Mouse (Mus musculus): ENCODE results near the gene Arpp19. TPM values are rescaled to one million over a fixed set of nuclear protein-coding genes. Genes with fewer than 3 reads are reported as not detected.

Arpp19 gene
- polyA plus RNA-seq (2014; fragmentation: Nextera tagmentation; extraction: Ambion mirVana): 367 and 386 TPM in 2 replicates

DNA sequence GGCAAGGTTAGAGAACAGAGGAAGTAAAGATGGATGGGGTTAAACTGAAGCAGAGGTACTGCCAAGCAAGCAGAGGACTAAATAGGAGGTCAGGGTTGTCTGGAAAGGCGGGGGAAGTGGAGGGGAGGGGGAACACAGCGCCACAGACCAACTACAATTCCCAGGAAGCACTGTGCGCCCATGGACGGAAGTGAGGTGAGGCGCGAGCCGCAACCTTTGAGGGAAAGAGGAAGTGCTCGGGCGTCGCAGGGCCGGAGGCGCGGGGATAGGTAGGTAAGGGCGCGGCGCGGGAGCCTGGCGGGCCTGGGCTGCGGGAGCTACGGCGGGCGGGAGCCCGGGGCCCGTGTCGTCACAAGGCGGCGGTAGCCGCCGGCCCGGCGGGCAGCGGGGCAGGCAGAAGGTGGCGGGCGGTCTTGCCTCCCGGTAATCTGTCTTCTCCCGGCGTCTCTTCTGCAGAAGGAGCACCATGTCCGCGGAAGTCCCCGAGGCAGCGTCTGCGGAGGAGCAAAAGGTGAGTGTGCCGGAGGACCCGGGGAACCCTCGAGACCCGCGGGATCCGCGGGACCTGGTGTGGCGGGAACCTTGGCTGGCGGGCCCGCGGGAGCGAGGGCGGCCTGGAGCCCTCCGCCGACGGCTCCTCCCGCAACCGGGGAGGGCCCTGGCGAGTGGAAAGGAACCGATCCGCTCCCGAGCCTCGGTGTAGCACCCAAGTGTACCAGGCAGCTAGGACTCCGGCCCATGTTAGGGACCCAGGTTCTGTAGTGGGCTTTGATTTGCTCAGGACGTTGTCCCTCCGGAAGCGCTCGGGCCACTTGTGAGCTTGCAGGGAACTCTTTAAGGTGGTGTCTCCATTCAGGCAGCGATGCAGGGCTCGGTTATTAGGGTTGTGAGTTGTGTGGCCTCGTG is at the start of gene Arpp19:
Arpp19 (plus strand) TSS at position 164 of the 906 bp plus-strand sequence.
- Histone ChIP-seq H3K4me2 (ENCODE audit: low read depth, low read length) (peak within 1 kb of the TSS; percentile 49), H3K4me1 (ENCODE audit: control insufficient read depth, insufficient read depth, low read length) (no peaks in the 10 kb centered on the region), H3K27ac (replicated peaks; ENCODE audit: low read depth, low read length) (peak within 1 kb of the TSS; percentile 47), H3K4me3 (ENCODE audit: low read depth, low read length) (peak within 1 kb of the TSS; percentile 96), H3K9ac (replicated peaks; ENCODE audit: low read length) (peak within 1 kb of the TSS; percentile 93), H3K36me3 (replicated peaks; ENCODE audit: control insufficient read depth, insufficient read depth, low read depth, low read length) (no peaks in the 10 kb centered on the region), H3K9me3 (replicated peaks; ENCODE audit: control insufficient read depth, low read length) (no peaks in the 10 kb centered on the region), H3K27me3 (ENCODE audit: control insufficient read depth, insufficient read depth, low read length) (no peaks in the 10 kb centered on the region)
- ATAC-seq (replicated peaks; ENCODE audit: insufficient number of reproducible peaks, low FRiP score, low TSS enrichment, low read depth): peak; percentile 94
- DNase-seq (ENCODE audit: low spot score): peak; percentile 94
- WGBS: under 1% methylated on average over 70 of the region's 73 CpGs

DNA sequence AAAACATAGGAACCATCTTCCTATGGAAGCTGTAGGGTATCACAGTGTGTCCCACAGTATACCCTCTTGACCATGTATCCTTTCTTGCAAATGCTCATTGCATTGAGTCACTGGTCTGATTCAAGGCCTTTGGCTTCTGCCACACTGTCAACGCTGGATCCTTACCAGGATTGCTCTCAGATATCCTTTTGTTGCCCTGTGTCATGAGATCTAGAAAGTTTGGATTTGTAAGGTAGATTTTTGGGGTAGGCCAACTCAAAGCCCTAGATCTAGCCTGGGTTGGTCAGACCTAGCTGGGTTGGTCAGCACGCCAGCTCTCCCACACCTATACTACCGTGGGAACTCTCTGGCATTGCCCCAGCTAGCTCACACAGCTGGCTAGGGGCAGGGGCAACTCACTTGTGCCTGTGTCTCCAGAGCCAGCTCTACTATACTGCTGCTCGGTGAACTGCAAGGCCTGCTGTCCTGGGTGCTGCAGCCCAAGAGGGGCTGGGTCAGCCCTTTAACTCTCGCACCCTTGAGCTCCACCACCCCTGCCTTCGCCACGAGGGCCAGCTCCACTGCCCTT is 48.4 kb upstream of the Arpp19 start:
- Histone ChIP-seq H3K27me3 (ENCODE audit: control insufficient read depth, insufficient read depth, low read length) (no peaks in the 10 kb centered on the region), H3K36me3 (replicated peaks; ENCODE audit: control insufficient read depth, insufficient read depth, low read depth, low read length) (no peaks in the 10 kb centered on the region), H3K4me3 (ENCODE audit: low read depth, low read length) (no peak overlapping the region), H3K4me1 (ENCODE audit: control insufficient read depth, insufficient read depth, low read length) (no peaks in the 10 kb centered on the region; the same call in 1 of the 2 replicates), H3K9me3 (replicated peaks; ENCODE audit: control insufficient read depth, low read length) (no peaks in the 10 kb centered on the region), H3K4me2 (ENCODE audit: low read depth, low read length) (no peak overlapping the region), H3K9ac (replicated peaks; ENCODE audit: low read length) (no peak overlapping the region), H3K27ac (replicated peaks; ENCODE audit: low read depth, low read length) (no peak overlapping the region)
- ATAC-seq (replicated peaks; ENCODE audit: insufficient number of reproducible peaks, low FRiP score, low TSS enrichment, low read depth) (peak; percentile 48; the same call in 1 of the 2 replicates), DNase-seq (ENCODE audit: low spot score) (no peak)
- WGBS: 87% methylated on average over 7 of the region's 7 CpGs

DNA sequence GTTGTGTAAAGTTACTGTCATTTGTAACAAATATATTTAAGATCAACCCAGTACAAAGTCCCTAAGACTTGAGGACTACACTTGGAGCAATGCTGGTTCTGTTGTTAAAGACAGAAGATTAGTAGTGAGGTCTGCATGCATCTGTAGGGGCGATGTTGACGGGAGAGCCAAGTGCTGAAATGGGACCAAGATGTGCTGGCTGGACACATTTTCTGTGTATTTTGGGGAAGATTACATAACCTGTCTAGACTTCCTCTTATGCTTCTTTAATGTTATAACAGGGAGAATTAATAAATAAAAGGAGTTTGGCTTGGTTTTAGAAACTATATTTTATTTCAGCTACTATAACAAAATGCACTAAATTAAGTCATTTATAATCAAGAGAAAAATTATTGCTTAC is 47.4 kb upstream of the Arpp19 start:
- Histone ChIP-seq H3K27me3 (ENCODE audit: control insufficient read depth, insufficient read depth, low read length) (no peaks in the 10 kb centered on the region), H3K4me3 (ENCODE audit: low read depth, low read length) (no peak overlapping the region), H3K36me3 (replicated peaks; ENCODE audit: control insufficient read depth, insufficient read depth, low read depth, low read length) (no peaks in the 10 kb centered on the region), H3K9ac (replicated peaks; ENCODE audit: low read length) (no peak overlapping the region), H3K9me3 (replicated peaks; ENCODE audit: control insufficient read depth, low read length) (no peaks in the 10 kb centered on the region), H3K4me1 (ENCODE audit: control insufficient read depth, insufficient read depth, low read length) (no peaks in the 10 kb centered on the region; the same call in 1 of the 2 replicates), H3K27ac (replicated peaks; ENCODE audit: low read depth, low read length) (no peak overlapping the region), H3K4me2 (ENCODE audit: low read depth, low read length) (no peak overlapping the region)
- no peak for DNase-seq (ENCODE audit: low spot score)
- ATAC-seq (replicated peaks; ENCODE audit: insufficient number of reproducible peaks, low FRiP score, low TSS enrichment, low read depth): no peak
- WGBS: 81% methylated on average over 2 of the region's 2 CpGs

DNA sequence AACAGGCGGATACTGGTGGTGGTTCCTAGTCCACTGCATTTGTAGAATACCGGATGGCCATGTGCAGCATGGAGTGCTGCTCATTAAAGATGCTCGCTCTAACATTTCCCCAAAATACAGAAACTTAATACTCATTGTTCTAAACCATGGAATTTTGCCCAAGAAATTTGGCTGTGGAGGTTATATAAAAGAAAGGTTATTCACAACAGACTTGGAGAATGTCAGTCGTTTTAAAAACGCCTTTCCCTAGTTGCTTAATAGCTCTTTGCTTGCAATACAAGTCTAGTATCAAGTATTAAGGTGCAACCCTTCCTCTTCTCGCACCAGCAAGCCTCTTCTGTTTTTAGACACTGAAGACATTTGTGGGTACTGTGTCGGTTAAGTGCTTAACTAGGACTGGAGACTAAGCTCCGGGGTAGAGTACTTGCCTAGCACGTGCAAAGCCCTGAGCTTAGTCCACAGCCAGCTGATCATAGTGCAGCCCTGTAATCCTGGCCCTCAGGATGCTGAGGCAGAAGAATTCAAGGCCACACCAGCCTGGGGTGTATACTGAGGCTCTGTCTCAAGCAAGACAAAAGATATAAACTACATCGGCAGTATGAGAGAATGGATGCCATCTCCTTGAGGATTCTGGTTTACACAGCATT is 42.7 kb upstream of the Arpp19 start:
- H3K27me3 ChIP-seq (ENCODE audit: control insufficient read depth, insufficient read depth, low read length): no peaks in the 10 kb centered on the region
- H3K36me3 ChIP-seq (replicated peaks; ENCODE audit: control insufficient read depth, insufficient read depth, low read depth, low read length): no peaks in the 10 kb centered on the region
- H3K27ac ChIP-seq (replicated peaks; ENCODE audit: low read depth, low read length): no peak overlapping the region
- no peak overlapping the region for H3K4me2 ChIP-seq (ENCODE audit: low read depth, low read length)
- H3K9ac ChIP-seq (replicated peaks; ENCODE audit: low read length): no peak overlapping the region
- no peaks in the 10 kb centered on the region for H3K9me3 ChIP-seq (replicated peaks; ENCODE audit: control insufficient read depth, low read length)
- no peak for DNase-seq (ENCODE audit: low spot score)
- H3K4me1 ChIP-seq (ENCODE audit: control insufficient read depth, insufficient read depth, low read length): no peaks in the 10 kb centered on the region
- no peak overlapping the region for H3K4me3 ChIP-seq (ENCODE audit: low read depth, low read length)
- no peak for ATAC-seq (replicated peaks; ENCODE audit: insufficient number of reproducible peaks, low FRiP score, low TSS enrichment, low read depth)
- WGBS: 87% methylated on average over 10 of the region's 10 CpGs

DNA sequence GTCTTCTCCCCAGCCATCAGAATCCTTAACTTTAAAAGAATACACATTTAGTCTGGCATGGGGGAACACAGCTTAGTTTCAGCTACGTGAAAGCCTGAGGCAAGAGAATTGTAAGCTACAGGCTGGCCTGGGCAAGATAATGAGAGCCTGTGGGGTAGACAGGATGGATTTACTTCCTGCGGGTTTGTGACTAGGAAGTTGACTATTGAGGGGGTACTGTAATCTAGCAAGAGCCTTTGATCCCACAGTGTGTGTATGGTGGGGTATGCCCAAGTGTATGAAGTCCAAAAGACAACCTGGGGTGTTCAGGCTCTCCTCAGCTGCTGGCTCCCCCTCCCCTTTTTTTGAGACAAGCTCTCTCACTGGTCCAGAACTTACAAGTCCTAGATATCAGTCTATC is 41.1 kb upstream of the Arpp19 start:
- DNase-seq (ENCODE audit: low spot score) (no peak), ATAC-seq (replicated peaks; ENCODE audit: insufficient number of reproducible peaks, low FRiP score, low TSS enrichment, low read depth) (no peak)
- Histone ChIP-seq H3K4me1 (ENCODE audit: control insufficient read depth, insufficient read depth, low read length) (no peaks in the 10 kb centered on the region), H3K36me3 (replicated peaks; ENCODE audit: control insufficient read depth, insufficient read depth, low read depth, low read length) (no peaks in the 10 kb centered on the region), H3K4me3 (ENCODE audit: low read depth, low read length) (no peak overlapping the region), H3K27ac (replicated peaks; ENCODE audit: low read depth, low read length) (no peak overlapping the region), H3K4me2 (ENCODE audit: low read depth, low read length) (no peak overlapping the region), H3K9ac (replicated peaks; ENCODE audit: low read length) (no peak overlapping the region), H3K27me3 (ENCODE audit: control insufficient read depth, insufficient read depth, low read length) (no peaks in the 10 kb centered on the region), H3K9me3 (replicated peaks; ENCODE audit: control insufficient read depth, low read length) (no peaks in the 10 kb centered on the region)
- 53% methylated on average over 2 of the region's 2 CpGs for WGBS

DNA sequence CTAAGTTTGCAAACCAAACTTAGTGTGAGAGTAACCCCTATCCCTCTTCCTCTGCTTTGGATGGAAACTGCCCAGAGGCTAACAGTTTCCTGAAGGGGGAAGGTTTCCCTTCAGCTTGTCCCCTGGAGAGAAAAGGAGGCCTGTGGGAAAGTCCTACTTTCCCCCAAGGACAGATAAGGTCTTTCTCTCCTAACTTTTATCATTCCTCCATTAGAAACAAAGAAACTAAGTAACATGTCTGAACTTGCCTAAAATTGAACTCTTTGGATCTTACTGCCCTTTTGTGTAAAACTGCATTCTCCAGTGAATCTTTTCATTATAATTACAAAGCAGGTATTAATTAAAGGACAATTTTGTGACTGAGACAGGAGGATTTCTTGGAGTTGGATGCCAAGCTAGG is 39.4 kb upstream of the Arpp19 start:
- ATAC-seq (replicated peaks; ENCODE audit: insufficient number of reproducible peaks, low FRiP score, low TSS enrichment, low read depth): no peak
- no peak overlapping the region for H3K27ac ChIP-seq (replicated peaks; ENCODE audit: low read depth, low read length)

DNA sequence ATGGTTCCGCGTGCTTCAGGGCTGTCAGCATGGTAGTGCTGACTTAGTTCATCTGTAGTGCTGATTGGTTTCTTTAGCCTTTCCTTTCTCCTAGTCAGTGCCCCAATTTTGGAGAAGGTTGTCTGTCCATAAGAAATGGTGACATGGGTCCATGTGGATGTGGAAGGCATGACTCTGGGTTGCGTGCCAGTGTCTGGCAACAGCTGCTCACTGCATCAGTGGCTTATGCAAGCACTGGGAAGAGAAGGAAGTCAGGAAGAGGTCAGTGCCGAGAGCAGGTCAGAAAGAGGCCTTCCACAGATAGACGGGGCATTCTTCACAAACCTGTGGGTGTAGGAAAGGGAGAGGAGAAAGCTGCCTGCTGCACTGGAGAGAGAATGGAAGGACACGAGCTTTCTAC is 36.4 kb upstream of the Arpp19 start:
- no peaks in the 10 kb centered on the region for H3K36me3 ChIP-seq (replicated peaks; ENCODE audit: control insufficient read depth, insufficient read depth, low read depth, low read length)
- 85% methylated on average over 6 of the region's 6 CpGs for WGBS
- H3K27me3 ChIP-seq (ENCODE audit: control insufficient read depth, insufficient read depth, low read length): no peaks in the 10 kb centered on the region
- H3K27ac ChIP-seq (replicated peaks; ENCODE audit: low read depth, low read length): no peak overlapping the region
- DNase-seq (ENCODE audit: low spot score) (no peak), ATAC-seq (replicated peaks; ENCODE audit: insufficient number of reproducible peaks, low FRiP score, low TSS enrichment, low read depth) (no peak)
- H3K4me2 ChIP-seq (ENCODE audit: low read depth, low read length): no peak overlapping the region
- H3K4me1 ChIP-seq (ENCODE audit: control insufficient read depth, insufficient read depth, low read length): no peaks in the 10 kb centered on the region
- no peak overlapping the region for H3K4me3 ChIP-seq (ENCODE audit: low read depth, low read length)
- no peaks in the 10 kb centered on the region for H3K9me3 ChIP-seq (replicated peaks; ENCODE audit: control insufficient read depth, low read length)
- H3K9ac ChIP-seq (replicated peaks; ENCODE audit: low read length): no peak overlapping the region

More for the DNA sequence above, 39.4 kb upstream of the Arpp19 start:
- no peak overlapping the region for H3K4me2 ChIP-seq (ENCODE audit: low read depth, low read length)
- no peak overlapping the region for H3K4me3 ChIP-seq (ENCODE audit: low read depth, low read length)
- no peak for DNase-seq (ENCODE audit: low spot score)
- H3K4me1 ChIP-seq (ENCODE audit: control insufficient read depth, insufficient read depth, low read length): no peaks in the 10 kb centered on the region
- no peaks in the 10 kb centered on the region for H3K27me3 ChIP-seq (ENCODE audit: control insufficient read depth, insufficient read depth, low read length)
- no peaks in the 10 kb centered on the region for H3K36me3 ChIP-seq (replicated peaks; ENCODE audit: control insufficient read depth, insufficient read depth, low read depth, low read length)
- no peaks in the 10 kb centered on the region for H3K9me3 ChIP-seq (replicated peaks; ENCODE audit: control insufficient read depth, low read length)
- no peak overlapping the region for H3K9ac ChIP-seq (replicated peaks; ENCODE audit: low read length)
